In genomic region chr12:16769601-16770165, GRCm38 (mm10) we compare ENCODE assay signal across 27 mouse cellular contexts. TPM values are rescaled to one million over a fixed set of nuclear protein-coding genes. Genes with fewer than 3 reads are reported as not detected.
A peak's percentile ranks its signal among the peaks of the same experiment; 100 is the strongest.
DNase-seq lines count a peak whose midpoint lies in the region; ATAC-seq and TF ChIP-seq lines count a peak whose summit lies in the region.
"Had no signal": no experiment of that assay in that cellular context is flagged by ENCODE, and none has a peak within 500 bp of the region (broad histone marks: within the 10 kb centered on the region; RNA-seq: fewer than 3 reads in every experiment).

No protein-coding gene starts in this region.

- no peaks in the 10 kb centered on the region for H3K9me3 ChIP-seq in intestine, embryonic 15.5 days
- H3K9me3 ChIP-seq in intestine, postnatal 0 days (ENCODE audit: control insufficient read depth) = no peaks in the 10 kb centered on the region
- H3K9me3 ChIP-seq in intestine, embryonic 16.5 days (ENCODE audit: control insufficient read depth, low read length) = no peaks in the 10 kb centered on the region
- no peaks in the 10 kb centered on the region for H3K9me3 ChIP-seq in liver, embryonic 14.5 days (ENCODE audit: control insufficient read depth, low read length)
- H3K9me3 ChIP-seq: forebrain, embryonic 15.5 days; heart, embryonic 15.5 days had no signal

- H3K27me3 ChIP-seq in intestine, embryonic 15.5 days (replicated peaks) = no peaks in the 10 kb centered on the region
- H3K27me3 ChIP-seq in intestine, postnatal 0 days (replicated peaks; ENCODE audit: control insufficient read depth, insufficient read depth, low read length) = no peaks in the 10 kb centered on the region
- H3K27me3 ChIP-seq in intestine, embryonic 16.5 days (replicated peaks; ENCODE audit: control insufficient read depth, insufficient read depth, low read length) = no peaks in the 10 kb centered on the region
- no peaks in the 10 kb centered on the region for H3K27me3 ChIP-seq in liver, embryonic 14.5 days (ENCODE audit: control insufficient read depth, insufficient read depth, low read length)
- H3K27me3 ChIP-seq: embryonic facial prominence, embryonic 13.5 days; forebrain, embryonic 12.5 days; forebrain, embryonic 15.5 days; heart, embryonic 15.5 days had no signal

- DNase-seq in liver, embryonic 14.5 days (ENCODE audit: low read depth in 3 of 3, low spot score in 3 of 3) = peak in 1 of 3 experiments; percentile 9
- DNase-seq in ovary, adult 18-20 months (ENCODE audit: low spot score) = no peak
- DNase-seq in kidney, adult 9 months = no peak
- DNase-seq: adrenal gland, adult 2 months; adrenal gland, postnatal 14 days; cerebellum, adult 11 months; cerebellum, adult 2 months; cerebellum, postnatal 10 days; cerebellum, postnatal 36 days; embryo, embryonic 11 days; gastrocnemius, postnatal 25 days; heart, adult 2 months; heart, postnatal 10 days; heart, postnatal 4 days had no signal

- no peaks in the 10 kb centered on the region for H3K4me1 ChIP-seq in intestine, embryonic 15.5 days (replicated peaks)
- H3K4me1 ChIP-seq in intestine, postnatal 0 days (replicated peaks; ENCODE audit: control insufficient read depth, insufficient read depth, low read length) = no peaks in the 10 kb centered on the region
- no peaks in the 10 kb centered on the region for H3K4me1 ChIP-seq in intestine, embryonic 16.5 days (ENCODE audit: control insufficient read depth, insufficient read depth, low read length)
- peaks cover 0 to 4% of the 10 kb centered on the region in 2 experiments; a peak in 1 of 4 replicates for H3K4me1 ChIP-seq in liver, embryonic 14.5 days (replicated peaks; ENCODE audit: control insufficient read depth in 2 of 2, insufficient read depth in 2 of 2, low read length in 1 of 2)
- H3K4me1 ChIP-seq: embryonic facial prominence, embryonic 13.5 days; forebrain, embryonic 12.5 days; forebrain, embryonic 15.5 days had no signal

- no peak overlapping the region for H3K9ac ChIP-seq in intestine, embryonic 15.5 days
- no peak overlapping the region for H3K9ac ChIP-seq in intestine, postnatal 0 days (ENCODE audit: low read depth, low read length)
- H3K9ac ChIP-seq in intestine, embryonic 16.5 days (ENCODE audit: low read depth, low read length) = no peak overlapping the region
- H3K9ac ChIP-seq in liver, embryonic 14.5 days (replicated peaks) = no peak overlapping the region
- H3K9ac ChIP-seq: embryonic facial prominence, embryonic 13.5 days; forebrain, embryonic 12.5 days; forebrain, embryonic 15.5 days; heart, embryonic 15.5 days; hindbrain, embryonic 14.5 days had no signal

- H3K4me3 ChIP-seq in intestine, embryonic 15.5 days (replicated peaks) = no peak overlapping the region
- no peak overlapping the region for H3K4me3 ChIP-seq in intestine, postnatal 0 days (ENCODE audit: low read depth, low read length)
- no peak overlapping the region for H3K4me3 ChIP-seq in intestine, embryonic 16.5 days (ENCODE audit: low read length)
- no peak overlapping the region for H3K4me3 ChIP-seq in liver, embryonic 14.5 days (ENCODE audit: insufficient read depth in 1 of 2, low read depth in 2 of 2, low read length in 2 of 2)
- H3K4me3 ChIP-seq: embryonic facial prominence, embryonic 10.5 days; embryonic facial prominence, embryonic 13.5 days; erythroblast, embryonic 14.5 days; forebrain, embryonic 12.5 days; forebrain, embryonic 15.5 days; heart, adult 2 months; heart, embryonic 15.5 days had no signal

- 80% methylated on average over 6 of the region's 6 CpGs for WGBS in intestine, embryonic 15.5 days
- WGBS in intestine, postnatal 0 days = 68% methylated on average over 6 of the region's 6 CpGs
- 82% methylated on average over 6 of the region's 6 CpGs for WGBS in intestine, embryonic 16.5 days
- WGBS in liver, embryonic 14.5 days (ENCODE audit: insufficient replicate concordance) = 57% methylated on average over 6 of the region's 6 CpGs

- no peak for TF ChIP-seq EP300 in liver, embryonic 14.5 days (IDR thresholded peaks at IDR 0.05; ENCODE audit: low read depth)

- peak; percentile 19; the same call in 1 of the 2 replicates for ATAC-seq in intestine, embryonic 15.5 days
- no peak for ATAC-seq in intestine, postnatal 0 days
- ATAC-seq in intestine, embryonic 16.5 days = peak; percentile 36; the same call in 1 of the 2 replicates
- ATAC-seq in liver, embryonic 14.5 days (ENCODE audit: insufficient read depth) = peak; percentile 61; the same call in 1 of the 2 replicates
- ATAC-seq: CD4-positive, CD25-positive, alpha-beta regulatory T cell, adult 4 months; forebrain, embryonic 15.5 days; hindbrain, postnatal 0 days had no signal

- H3K36me3 ChIP-seq in intestine, embryonic 15.5 days = no peaks in the 10 kb centered on the region
- H3K36me3 ChIP-seq in intestine, postnatal 0 days (ENCODE audit: control insufficient read depth, insufficient read depth) = no peaks in the 10 kb centered on the region
- no peaks in the 10 kb centered on the region for H3K36me3 ChIP-seq in intestine, embryonic 16.5 days (ENCODE audit: control insufficient read depth, insufficient read depth, low read length)
- H3K36me3 ChIP-seq in liver, embryonic 14.5 days (replicated peaks; ENCODE audit: control insufficient read depth, insufficient read depth, low read depth) = no peaks in the 10 kb centered on the region
- H3K36me3 ChIP-seq: embryonic facial prominence, embryonic 13.5 days; forebrain, embryonic 12.5 days; forebrain, embryonic 15.5 days; heart, embryonic 15.5 days had no signal

- no peak overlapping the region for H3K27ac ChIP-seq in intestine, embryonic 15.5 days
- H3K27ac ChIP-seq in intestine, postnatal 0 days (ENCODE audit: low read depth, low read length) = no peak overlapping the region
- no peak overlapping the region for H3K27ac ChIP-seq in intestine, embryonic 16.5 days (ENCODE audit: low read length)
- H3K27ac ChIP-seq in liver, embryonic 14.5 days = no peak overlapping the region
- H3K27ac ChIP-seq: embryonic facial prominence, embryonic 10.5 days; embryonic facial prominence, embryonic 13.5 days; forebrain, embryonic 12.5 days; forebrain, embryonic 15.5 days; heart, adult 2 months; heart, embryonic 15.5 days; hindbrain, embryonic 14.5 days; hindbrain, postnatal 0 days had no signal

- no peak overlapping the region for H3K4me2 ChIP-seq in intestine, embryonic 15.5 days (replicated peaks)
- no peak overlapping the region for H3K4me2 ChIP-seq in intestine, postnatal 0 days (replicated peaks; ENCODE audit: low read depth)
- H3K4me2 ChIP-seq in intestine, embryonic 16.5 days (ENCODE audit: low read depth, low read length) = no peak overlapping the region
- no peak overlapping the region for H3K4me2 ChIP-seq in liver, embryonic 14.5 days (ENCODE audit: low read depth)
- H3K4me2 ChIP-seq: embryonic facial prominence, embryonic 13.5 days; forebrain, embryonic 12.5 days; forebrain, embryonic 15.5 days; heart, embryonic 11.5 days; heart, embryonic 15.5 days; hindbrain, embryonic 14.5 days had no signal

- TF ChIP-seq CTCF in intestine, postnatal 0 days (IDR thresholded peaks at IDR 0.05; ENCODE audit: low read depth) = no peak
- no peak for TF ChIP-seq CTCF in liver, embryonic 14.5 days (IDR thresholded peaks at IDR 0.05; ENCODE audit: low read depth)

RNA-seq across cellular contexts. Expression of gene Greb1, which starts 31.0 kb away (rescaled TPM):
- polyA plus RNA-seq in intestine, embryonic 15.5 days (2015; fragmentation: Nextera tagmentation; extraction: Ambion mirVana) = 5.1 and 5.7 TPM in 2 replicates
- polyA plus RNA-seq in intestine, postnatal 0 days (2015; fragmentation: Nextera tagmentation; extraction: Ambion mirVana) = 2.5 and 3.4 TPM in 2 replicates
- polyA plus RNA-seq in intestine, embryonic 16.5 days (2015; fragmentation: Nextera tagmentation; extraction: Ambion mirVana) = 3.8 and 5.4 TPM in 2 replicates
- 1.1 and 1.6 TPM in 2 replicates for polyA plus RNA-seq in liver, embryonic 14.5 days (2012; rRNA removed)
- 0.41 and 0.96 TPM in 2 replicates for polyA plus RNA-seq in liver, embryonic 14.5 days (2014; fragmentation: Nextera tagmentation; extraction: Ambion mirVana)
- polyA plus RNA-seq: erythroblast, embryonic 14.5 days had no signal

RNA-seq across cellular contexts. Expression of gene E2f6, which starts 41.1 kb away (rescaled TPM):
- 37.6 and 39.6 TPM in 2 replicates for polyA plus RNA-seq in intestine, embryonic 15.5 days (2015; fragmentation: Nextera tagmentation; extraction: Ambion mirVana)
- polyA plus RNA-seq in intestine, postnatal 0 days (2015; fragmentation: Nextera tagmentation; extraction: Ambion mirVana) = 11.7 and 12.1 TPM in 2 replicates
- polyA plus RNA-seq in intestine, embryonic 16.5 days (2015; fragmentation: Nextera tagmentation; extraction: Ambion mirVana) = 28.9 and 29.5 TPM in 2 replicates
- 12.1 and 14.3 TPM in 2 replicates for polyA plus RNA-seq in liver, embryonic 14.5 days (2012; rRNA removed)
- polyA plus RNA-seq in liver, embryonic 14.5 days (2014; fragmentation: Nextera tagmentation; extraction: Ambion mirVana) = 15.5 and 17.7 TPM in 2 replicates
